Mouse (Mus musculus) spleen, postnatal 10 days (tissue): Measurements from ENCODE around the gene Ly86.

Experiments
- DNase-seq, 2 experiments: peaks; one replicate each; pipeline ENCODE4 v3.0.0; 2021 to 2022; ENCODE audit warnings: low spot score in 2 of 2

Ly86 gene

DNA sequence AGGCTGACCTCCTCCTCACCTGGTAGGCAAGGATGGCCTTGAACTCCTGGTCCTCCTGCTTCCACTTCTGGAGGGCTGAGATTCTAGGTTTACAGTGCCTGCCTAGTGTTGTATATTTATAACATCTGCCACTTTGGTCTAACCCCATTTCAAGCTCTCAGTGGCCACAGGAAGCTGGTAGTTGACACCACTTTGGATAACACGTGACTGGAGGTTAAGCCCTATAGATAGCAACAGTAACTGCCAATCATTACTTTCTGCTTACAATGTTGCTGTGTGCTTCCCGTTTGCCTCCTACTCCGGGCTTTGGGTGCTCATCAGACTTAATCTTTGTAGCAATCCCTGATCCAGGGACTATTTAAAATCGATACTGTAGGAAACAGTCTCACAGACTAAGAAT lies 87.6 kb downstream of the Ly86 start:
- no peak for DNase-seq

DNA sequence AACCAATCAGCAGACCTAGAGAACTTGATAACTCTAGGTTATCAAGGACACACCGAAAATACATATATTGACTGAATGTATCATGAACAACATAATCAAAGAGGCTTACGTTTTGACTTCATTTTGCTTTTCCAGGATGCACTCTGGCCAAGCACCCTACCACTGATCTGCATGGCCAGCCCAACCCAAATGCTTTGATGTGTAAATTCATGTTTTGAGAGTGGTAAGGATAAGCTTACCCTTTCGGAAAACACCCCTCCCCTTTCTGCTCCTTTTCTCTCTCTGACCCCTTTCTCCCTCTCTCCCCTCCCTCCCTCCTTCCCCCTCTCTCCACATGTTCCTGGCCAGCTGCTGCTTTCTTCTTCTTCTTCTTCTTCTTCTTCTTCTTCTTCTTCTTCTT lies 88.1 kb downstream of the Ly86 start:
- no peak for DNase-seq

DNA sequence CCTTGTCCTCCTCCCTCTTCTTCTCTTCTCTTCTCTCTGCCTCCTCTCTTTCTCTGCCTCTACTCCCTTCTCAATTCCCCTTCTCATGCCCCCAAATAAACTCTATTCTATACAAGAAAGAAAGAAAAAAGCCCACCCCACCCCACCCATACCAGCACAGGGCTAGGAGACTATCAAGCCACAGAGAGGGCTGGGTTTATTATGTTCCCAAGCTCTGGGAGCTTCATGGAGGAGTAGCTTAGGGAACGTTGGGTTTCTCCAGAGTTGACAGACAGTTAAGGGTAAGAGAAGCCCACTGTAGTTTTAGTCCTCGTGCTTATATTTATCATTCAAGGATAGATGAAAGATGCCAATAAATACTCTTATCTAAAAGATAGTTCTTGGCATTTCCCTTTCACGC lies 88.7 kb downstream of the Ly86 start:
- DNase-seq = no peak

DNA sequence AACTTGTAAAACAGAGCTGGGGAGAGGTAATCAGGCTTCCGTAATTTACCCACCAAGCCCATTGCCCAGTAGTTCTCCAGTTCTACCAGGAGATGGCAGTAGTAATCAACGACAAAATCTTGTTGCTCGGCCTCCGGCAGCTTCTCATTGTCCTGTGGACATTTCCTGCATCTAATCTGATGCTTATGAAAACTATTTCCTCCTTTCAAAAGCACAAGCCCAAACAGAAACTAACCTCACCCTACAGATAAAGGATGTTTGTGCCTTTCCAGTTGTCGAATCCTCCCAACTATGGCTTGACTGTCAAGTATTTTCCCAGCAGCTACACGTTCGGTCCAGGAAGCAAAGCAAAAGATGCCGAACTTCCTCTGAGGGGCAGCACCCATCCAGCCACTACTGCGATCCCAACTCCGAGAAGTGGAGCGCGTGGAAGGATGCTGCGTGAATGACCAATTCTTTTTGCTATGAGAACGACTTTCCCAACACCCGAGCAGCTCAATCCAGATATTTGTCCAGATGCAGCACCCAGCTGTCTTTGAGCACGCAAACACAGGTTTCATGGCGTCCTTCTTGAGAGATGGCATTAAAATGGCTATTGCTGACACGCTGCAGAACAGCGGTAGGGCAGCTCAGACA lies 89.2 kb downstream of the Ly86 start:
- peak; percentile 31 to 55 for DNase-seq

DNA sequence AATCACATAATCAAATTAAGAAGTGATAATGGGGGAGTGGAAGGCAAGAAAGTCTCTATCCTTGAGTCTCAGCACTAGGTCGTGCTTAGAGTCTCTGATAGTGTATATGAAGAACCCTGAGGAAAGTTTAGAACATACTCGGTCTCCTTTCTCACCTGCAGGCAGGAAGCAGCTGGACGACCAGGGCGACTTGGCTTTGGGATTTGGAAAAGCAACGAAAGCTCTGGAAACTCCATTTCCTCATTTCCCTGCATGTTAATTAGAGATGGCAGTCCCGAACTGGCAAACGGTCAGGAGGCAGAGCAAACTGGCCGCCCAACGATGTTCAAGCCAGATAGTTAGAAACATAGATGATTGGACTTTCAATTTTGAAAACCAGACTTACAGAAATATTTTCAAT lies 89.8 kb downstream of the Ly86 start:
- DNase-seq = no peak

DNA sequence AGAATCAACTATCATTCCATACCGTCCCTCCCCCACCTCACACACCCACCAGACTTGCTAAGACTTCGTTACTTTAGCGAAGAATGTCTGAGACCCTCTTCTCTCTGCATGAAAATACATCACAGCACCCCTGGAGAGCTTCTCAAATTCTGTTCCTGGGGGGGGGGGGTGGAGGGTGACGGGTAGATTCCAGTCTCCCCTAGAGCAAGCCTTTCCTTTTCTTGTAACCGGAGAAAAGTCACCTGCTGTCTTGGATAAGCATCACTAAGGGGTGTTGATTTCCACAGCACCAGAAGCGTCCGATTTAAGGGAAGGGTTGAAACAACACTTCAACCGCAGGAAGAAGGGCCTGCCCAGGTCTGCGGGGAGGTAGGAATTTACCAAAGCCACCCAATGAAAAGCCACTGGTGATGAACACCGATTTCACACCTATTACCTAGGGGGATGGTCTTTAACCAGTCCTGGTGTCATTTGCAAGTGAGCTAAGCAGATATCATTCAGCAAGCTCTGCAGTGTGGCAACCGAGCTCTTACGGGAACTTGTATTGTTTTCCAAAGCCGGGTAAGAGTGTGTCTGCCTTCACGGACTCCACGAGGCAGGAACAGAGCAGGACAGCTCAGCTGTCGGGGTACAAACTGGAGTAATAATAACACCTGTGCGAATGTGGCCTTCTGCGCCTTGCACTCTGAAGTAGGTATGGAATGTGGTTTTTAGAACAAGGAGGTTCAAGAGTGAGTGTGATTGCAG lies 91.4 kb downstream of the Ly86 start:
- DNase-seq = no peak

DNA sequence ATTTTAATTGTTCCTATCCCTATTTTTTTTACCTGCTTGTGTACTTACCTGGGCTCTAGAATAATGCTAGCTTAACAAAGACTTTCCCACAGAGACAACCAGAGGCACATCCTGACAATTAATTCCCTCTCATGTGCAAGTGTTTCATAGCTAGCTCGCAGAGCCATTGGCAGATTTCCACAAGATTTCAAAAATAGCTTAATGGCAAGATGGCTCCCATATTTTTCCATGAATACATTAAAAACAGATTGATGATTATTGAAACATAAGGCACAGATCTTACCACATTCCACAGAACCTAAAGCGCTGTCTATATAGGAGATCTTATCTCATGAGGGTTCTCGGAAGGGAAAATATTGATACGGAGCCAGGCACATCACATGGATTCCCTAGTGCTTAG lies 93.8 kb downstream of the Ly86 start:
- DNase-seq = no peak

DNA sequence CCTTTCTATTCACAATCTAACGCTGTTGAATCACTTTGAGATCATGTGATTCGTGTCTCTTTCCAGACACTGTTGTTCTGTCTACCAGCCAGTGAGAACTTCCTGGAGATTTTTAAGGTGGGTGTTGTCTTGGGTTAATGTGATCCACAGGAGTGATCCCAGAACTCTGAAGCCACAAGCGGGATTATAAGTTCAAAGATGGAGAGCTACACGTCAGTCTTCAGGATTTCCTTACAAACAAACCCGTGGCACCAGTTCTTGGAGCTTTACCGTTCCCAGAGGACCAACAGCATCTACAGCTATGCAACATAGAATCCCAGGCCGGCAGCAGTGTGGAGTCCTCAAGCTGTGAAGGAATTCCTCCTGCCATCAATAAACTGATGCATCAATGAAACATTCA lies 94.5 kb downstream of the Ly86 start:
- DNase-seq = no peak

DNA sequence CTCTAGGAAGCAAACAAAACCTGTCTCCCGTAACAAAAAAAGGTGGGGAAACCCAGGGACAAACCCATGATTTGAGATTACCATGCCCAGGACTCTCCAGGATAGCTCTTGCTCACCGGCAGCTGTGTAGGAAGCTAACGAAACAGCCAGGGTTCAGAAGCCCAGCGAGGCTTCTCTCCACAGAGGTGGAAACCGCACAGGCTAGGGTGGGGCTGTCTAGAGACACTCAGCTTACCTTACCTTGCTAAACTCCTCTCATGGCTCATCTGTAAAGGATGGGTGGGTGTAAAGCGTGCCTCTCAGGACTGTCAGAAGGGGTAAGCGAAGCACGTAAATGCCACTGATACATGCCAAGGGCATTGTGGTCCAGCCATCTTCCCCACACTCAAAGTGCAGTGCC lies 94.9 kb downstream of the Ly86 start:
- DNase-seq = peak in 1 of 2 experiments; percentile 45

DNA sequence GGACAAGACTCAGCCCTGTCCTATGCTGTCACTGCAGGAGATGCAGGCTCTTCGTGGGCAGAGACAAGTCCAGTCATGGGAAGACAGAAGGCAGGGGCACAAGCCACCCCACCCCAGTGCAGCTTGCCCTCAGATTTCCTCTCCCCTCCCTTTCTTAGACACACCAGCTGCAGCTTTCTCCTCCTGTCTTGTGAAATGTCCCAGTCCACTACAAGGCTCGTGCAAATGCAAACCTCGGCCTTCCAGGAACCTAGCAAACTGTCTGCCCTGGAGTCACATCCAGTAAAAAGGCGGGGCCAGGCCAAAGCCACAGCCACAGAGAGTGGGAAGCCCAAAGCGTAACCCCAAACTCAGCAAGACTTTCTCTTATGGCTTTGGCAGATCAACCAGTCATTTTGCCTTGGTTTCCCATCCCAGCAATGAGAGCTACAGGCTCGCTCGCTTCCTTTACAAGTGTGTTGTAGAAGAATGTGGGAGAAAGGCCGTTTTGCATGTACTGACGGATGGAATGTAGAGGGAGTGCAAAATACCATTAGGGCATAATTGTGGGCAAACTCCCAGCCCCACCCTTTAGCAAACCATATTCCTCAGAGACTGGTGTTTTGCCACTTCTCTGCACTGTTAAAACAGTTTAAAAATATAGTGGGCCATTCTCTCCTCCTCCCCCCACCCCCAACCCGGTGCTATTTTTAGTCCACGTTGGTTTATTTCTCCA lies 95.7 kb downstream of the Ly86 start:
- DNase-seq = peak in 1 of 2 experiments; percentile 31

DNA sequence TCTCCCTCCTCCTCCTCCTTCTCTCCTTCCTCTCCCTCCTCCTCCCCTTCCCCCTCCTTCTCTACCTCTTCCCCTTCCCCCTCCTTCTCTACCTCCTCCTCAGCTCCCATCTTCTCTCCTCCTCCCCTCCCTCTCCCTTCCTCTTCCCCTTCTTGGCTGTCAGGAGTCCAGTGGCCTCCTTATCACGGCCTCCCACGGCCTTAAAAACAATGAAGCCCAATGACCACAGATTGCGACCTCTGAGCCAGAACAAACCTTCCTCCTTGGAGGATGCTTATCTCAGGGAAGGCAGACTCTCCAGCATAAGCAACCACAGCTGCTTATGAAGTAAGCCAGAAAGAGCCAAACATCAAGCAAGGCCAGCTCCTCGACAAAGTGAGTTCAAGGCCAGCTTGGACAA lies 97.0 kb downstream of the Ly86 start:
- DNase-seq = no peak

DNA sequence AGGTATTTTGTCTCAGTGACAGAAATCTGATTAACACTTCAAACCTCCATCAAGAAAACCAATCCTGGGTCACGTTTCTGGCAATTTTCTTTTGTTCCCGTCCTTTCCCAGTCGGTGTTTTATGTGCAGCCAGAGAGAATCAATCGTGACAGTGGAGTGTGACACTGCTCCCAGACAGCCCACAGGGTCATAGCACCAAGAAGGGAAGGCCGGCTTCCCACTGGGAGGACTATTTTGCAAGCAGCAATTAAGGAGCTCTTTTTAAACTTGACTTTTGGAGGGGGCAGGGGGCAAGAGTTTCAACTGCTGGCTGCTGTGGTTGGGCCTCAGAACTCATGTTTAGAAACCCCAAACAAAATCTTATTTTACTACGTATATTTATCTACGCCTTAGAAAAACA lies 97.5 kb downstream of the Ly86 start:
- no peak for DNase-seq

DNA sequence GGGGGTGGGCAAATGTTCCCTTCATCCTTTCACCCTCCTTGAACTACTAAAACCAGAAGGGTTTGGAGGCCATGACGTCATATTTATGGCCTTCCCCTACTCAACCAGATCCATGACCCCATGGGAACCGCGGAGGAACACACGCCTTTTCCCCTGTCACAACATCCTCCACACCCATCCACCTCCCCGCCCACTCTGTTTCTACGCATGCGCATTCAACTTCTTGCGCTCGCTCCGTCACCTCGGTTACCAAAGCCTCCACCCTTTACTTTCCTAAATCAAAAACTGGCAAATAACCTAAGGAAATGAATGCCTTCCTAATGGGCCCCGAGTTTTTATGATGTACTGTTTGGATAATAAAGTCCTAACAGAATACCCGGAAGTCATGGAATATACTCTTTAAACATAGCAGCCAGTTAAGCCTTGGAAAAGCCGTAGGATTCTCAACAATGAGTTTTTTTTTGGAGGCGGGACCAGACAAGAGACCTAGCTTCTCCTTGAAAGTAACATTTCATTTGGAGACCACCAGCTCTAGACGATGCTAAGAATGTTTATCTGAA lies 101.8 kb downstream of the Ly86 start:
- no peak for DNase-seq

DNA sequence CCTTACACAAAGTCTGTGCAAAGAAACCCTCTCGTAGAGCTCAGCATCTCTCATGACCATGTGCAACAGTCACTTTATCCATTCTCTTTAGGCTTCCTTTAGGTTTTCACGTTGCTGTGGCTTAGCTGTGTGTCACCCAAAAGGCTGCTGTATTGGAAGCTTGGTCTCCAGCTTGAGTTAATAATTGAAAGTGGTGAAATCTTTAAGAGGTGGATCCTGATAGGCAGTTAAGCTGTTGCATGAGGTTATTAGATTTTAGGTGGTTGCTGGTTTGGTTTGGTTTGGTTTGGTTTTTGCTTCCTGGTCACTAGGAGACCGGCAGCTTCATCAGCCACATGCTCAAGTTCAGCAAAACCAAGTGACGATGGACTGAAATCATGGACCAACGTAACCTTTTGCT lies 106.0 kb downstream of the Ly86 start:
- DNase-seq = no peak

DNA sequence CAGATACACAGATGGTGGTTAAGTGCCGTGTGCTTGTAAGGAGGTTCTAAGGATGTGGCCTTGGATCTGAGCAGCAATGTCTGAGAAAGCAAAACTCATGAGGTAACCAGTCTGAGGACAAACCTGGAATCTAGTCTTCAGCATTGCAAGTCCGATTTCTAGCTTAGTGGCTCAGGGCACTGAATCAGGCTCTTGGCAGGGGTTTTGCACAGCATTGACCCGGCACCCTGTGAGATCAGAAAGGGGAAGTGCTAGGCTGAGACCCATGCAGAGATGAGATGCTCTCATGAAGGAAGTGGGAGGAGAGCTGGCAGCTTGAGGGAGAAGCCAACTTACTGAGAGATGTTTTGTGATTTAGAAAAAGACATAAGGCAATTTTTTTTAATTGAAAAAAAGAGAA lies 106.5 kb downstream of the Ly86 start:
- DNase-seq = peak in 1 of 2 experiments; percentile 57

DNA sequence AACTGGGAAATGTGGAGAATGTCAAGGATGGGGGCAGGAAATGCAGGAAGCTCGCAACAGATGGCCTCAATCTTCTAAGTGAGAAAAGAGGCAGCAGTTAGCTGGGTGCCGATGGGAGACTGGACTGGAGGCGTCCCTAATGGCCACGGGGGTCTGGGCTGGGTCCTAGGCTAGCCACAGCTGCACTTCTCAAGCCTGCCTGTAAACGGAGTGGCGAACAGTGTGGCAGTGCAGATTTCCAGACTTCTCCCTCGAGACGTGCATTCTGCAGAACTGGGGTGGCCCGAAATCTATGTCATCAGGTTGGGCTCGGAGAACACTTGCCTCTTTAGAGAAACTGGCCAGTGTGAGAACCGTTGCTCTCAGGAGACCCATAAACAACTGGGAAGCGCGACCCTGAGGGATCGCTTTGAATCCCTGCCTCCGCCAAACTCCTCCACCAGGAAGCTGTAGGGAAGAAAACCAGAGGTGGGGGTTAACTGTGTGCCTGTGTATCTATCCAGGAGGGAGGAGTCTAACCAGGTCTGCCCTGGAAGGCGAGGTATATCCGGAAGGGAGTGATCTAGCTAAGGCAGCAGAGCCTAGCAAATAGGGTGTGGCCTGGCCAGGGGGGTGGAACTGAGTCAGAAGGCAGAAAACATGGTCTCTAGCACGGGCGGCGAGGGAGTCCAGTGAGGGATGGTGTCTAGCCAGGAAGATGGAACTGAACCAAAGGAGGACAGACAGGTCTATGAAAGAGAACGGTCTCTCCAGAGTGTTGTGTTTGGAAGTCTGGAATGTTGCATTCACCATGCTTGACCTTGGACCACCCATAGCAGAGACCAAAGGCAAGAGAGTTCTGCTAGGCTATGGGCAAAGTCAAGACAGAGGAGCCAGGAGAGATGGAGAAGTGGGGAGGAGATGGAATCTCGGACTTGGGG lies 107.3 kb downstream of the Ly86 start:
- peak; percentile 24 to 73 for DNase-seq

DNA sequence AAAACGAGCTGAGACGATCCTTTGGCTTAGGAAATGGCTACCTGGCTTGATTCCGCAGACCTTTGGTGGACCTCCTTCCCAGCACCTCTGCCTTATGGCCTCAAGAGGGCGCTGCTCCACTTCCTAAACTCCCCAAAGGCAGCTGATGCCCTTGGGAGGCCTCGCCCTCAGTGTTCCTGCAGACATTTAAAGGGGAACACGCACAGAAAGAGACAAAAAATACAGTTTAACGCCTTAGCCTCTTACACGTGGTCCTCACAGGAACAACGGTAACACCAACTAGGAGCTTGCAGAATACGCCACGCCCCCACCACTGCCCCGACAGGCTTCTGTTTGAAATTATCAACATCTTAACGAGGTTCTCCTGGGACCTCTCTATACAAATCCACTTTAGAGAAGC lies 108.2 kb downstream of the Ly86 start:
- DNase-seq = peak; percentile 41 to 79

DNA sequence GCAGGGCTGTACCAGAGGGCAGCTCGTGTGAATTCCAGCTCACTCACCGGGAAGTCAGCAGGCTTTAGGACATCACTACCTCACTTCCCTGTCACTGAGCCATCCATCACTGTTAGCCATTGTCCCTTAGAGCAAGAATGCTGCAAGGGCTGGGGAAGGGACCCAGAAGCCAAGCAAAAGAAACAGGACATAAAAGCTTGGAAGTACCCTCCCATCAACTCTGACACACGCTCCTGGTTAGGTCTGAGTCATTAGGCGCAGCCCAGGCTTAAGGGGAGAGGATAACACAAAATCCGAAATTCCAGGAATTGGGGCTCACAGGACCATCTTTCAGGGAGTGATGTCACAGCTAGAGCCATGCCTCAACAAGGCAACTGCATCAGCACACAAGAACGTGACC lies 109.3 kb downstream of the Ly86 start:
- peak in 1 of 2 experiments; percentile 8 for DNase-seq

DNA sequence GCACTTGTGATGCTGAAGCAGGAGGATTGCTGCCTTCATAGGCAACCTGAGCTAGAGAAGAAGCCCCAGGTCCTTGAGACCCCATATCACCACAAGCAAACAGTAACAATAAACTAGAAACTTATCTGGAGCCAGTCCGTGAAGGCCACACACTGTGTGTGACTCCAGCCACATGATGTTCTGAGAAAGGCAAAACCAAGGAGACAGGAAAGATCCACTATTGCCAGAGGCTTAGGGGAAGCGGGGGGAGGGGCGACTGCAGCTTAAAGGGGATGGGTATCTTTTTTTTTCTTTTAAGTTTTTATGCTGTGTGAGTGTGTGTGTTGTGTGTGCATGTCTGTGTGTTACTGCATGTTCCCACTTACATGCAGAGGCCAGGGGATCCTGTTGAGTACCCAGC lies 110.6 kb downstream of the Ly86 start:
- DNase-seq = no peak

DNA sequence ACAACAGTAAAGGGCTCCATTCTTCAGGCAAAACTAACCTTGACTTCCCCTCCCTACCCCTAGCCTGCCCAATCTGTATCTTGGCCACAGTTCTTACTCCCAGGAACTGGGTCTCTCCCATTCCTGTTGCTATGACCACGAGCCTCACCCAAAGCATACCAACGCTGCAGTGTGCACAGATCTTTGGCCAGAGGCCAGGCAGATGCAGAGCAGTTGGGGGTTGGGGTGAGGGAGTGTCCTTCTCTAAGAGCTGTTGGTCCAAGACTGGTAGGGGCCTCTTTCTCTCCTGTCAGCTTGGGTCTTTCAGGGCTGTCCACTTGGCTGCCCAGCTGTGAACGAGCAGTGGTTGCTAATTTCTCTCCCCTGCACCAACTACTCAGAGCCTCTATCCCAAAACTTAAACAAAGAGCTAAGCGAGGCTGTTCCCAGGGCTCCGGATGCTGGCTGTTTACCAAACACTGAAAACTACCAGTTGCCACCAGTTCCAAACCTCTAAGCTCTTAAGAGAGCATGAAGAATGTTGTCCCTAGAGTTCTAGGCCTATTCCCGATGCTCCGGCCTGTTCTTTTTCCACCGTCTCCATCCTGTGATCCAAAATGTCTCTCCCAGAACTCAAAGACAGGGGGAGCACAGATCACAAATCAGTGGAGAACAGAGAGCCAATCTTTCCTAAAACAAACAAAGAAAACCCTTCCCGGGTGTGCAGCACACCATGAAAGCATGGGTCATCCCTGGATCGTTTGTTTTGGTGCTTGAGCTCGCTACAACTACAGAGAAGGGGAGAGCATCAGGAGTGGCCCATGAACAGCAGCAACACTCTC lies 112.2 kb downstream of the Ly86 start:
- DNase-seq = peak in 1 of 2 experiments; percentile 35

DNA sequence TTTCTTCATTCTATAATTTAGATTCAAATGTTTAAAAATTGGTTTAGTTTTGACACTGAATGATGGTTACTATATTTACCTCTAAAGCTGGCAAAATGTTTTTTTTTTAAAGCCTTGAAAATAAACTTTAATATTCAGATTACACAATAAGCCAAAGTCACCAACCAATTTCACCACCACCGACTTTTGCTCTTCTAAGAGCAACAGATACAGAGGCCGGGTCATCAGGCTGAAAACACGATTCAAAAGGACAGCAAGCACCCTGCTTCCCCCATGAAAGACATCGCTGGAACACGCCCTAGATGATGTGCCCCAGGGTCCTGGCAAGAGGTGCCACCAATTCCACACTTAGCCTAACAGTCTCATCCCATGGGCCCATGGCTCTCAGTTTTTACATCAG lies 113.5 kb downstream of the Ly86 start:
- DNase-seq = no peak
